Mouse (Mus musculus): ENCODE results near the gene Nfatc2ip.

GRCm38 (mm10) chr7:126339521-126339971 is 57.0 kb downstream of the Nfatc2ip start:
- TF ChIP-seq CTCF (IDR thresholded peaks at IDR 0.05; ENCODE audit: extremely low read depth, insufficient read depth, low read length) (no peak), POLR2A (IDR thresholded peaks at IDR 0.05; ENCODE audit: extremely low read depth, insufficient read depth, low read length) (no peak)

Measured in cortical plate, adult 2 months (tissue).